Mouse (Mus musculus): Measurements from ENCODE around the gene Itga8. TPM values are rescaled to one million over a fixed set of nuclear protein-coding genes. Genes with fewer than 3 reads are reported as not detected.

The Itga8 gene
- polyA plus RNA-seq, 1 experiment from 2014 or later, result 4.6 TPM

- Histone ChIP-seq H3K27me3 (ENCODE audit: control insufficient read depth, insufficient read depth, low read length) (no peaks in the 10 kb centered on the region), H3K4me2 (ENCODE audit: low read depth, low read length, severe bottlenecking) (no peak overlapping the region), H3K27ac (ENCODE audit: low read depth, low read length) (no peak overlapping the region), H3K9ac (ENCODE audit: low read length) (no peak overlapping the region), H3K9me3 (ENCODE audit: control insufficient read depth, low read length) (no peaks in the 10 kb centered on the region), H3K4me3 (ENCODE audit: low read depth, low read length) (no peak overlapping the region), H3K4me1 (replicated peaks; ENCODE audit: control insufficient read depth, insufficient read depth, low read length) (peaks cover 2% of the 10 kb centered on the region; the same call in 1 of the 2 replicates), H3K36me3 (ENCODE audit: control insufficient read depth, insufficient read depth, low read length) (no peaks in the 10 kb centered on the region)
- 88% methylated on average over 2 of the region's 2 CpGs for WGBS
- DNase-seq (ENCODE audit: low spot score) (no peak), ATAC-seq (replicated peaks; ENCODE audit: low FRiP score) (no peak)
Observed at GRCm38 (mm10) chr2:12325868-12326267, 24.1 kb upstream of the Itga8 start.

GRCm38 (mm10) chr2:12325417-12325816 is 23.7 kb upstream of the Itga8 start:
- no peaks in the 10 kb centered on the region for H3K27me3 ChIP-seq (ENCODE audit: control insufficient read depth, insufficient read depth, low read length)
- no peak for DNase-seq (ENCODE audit: low spot score)
- ATAC-seq (replicated peaks; ENCODE audit: low FRiP score), result no peak
- H3K27ac ChIP-seq (ENCODE audit: low read depth, low read length), result no peak overlapping the region
- no peak overlapping the region for H3K9ac ChIP-seq (ENCODE audit: low read length)
- H3K4me3 ChIP-seq (ENCODE audit: low read depth, low read length), result no peak overlapping the region
- peaks cover 2% of the 10 kb centered on the region; the same call in 1 of the 2 replicates for H3K4me1 ChIP-seq (replicated peaks; ENCODE audit: control insufficient read depth, insufficient read depth, low read length)
- no peaks in the 10 kb centered on the region for H3K9me3 ChIP-seq (ENCODE audit: control insufficient read depth, low read length)
- no peak overlapping the region for H3K4me2 ChIP-seq (ENCODE audit: low read depth, low read length, severe bottlenecking)
- H3K36me3 ChIP-seq (ENCODE audit: control insufficient read depth, insufficient read depth, low read length), result no peaks in the 10 kb centered on the region
- WGBS, result 84% methylated on average over 6 of the region's 6 CpGs

- no peak overlapping the region for H3K9ac ChIP-seq (ENCODE audit: low read length)
- no peak for ATAC-seq (replicated peaks; ENCODE audit: low FRiP score)
- no peaks in the 10 kb centered on the region for H3K9me3 ChIP-seq (ENCODE audit: control insufficient read depth, low read length)
- WGBS, result 86% methylated on average over 4 of the region's 4 CpGs
- no peak overlapping the region for H3K27ac ChIP-seq (ENCODE audit: low read depth, low read length)
- H3K36me3 ChIP-seq (ENCODE audit: control insufficient read depth, insufficient read depth, low read length), result no peaks in the 10 kb centered on the region
- no peaks in the 10 kb centered on the region for H3K4me1 ChIP-seq (replicated peaks; ENCODE audit: control insufficient read depth, insufficient read depth, low read length)
- no peaks in the 10 kb centered on the region for H3K27me3 ChIP-seq (ENCODE audit: control insufficient read depth, insufficient read depth, low read length)
- H3K4me2 ChIP-seq (ENCODE audit: low read depth, low read length, severe bottlenecking), result no peak overlapping the region
- no peak for DNase-seq (ENCODE audit: low spot score)
- no peak overlapping the region for H3K4me3 ChIP-seq (ENCODE audit: low read depth, low read length)
Observed at GRCm38 (mm10) chr2:12320914-12321313, 19.2 kb upstream of the Itga8 start.

DNA sequence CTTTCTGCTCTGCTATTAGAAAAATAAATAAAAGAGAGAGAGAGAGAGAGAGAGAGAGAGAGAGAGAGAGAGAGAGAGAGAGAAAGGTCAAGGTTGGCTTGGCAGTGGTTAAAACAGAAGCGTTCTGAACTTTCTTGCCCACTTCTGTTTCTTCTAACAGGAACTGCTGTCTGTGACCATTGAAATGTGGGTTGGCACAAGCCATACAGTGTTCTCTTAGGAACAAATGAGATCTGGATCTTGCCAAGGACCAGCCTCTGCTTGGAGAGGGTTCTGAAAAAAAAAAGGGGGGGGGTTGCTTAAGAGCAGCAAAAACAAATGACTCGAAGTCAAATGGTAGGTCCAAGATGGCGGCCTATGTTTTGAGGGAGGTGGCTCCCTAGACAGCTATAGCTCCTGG is 17.0 kb upstream of the Itga8 start:
- Histone ChIP-seq H3K9me3 (ENCODE audit: control insufficient read depth, low read length) (no peaks in the 10 kb centered on the region), H3K27me3 (ENCODE audit: control insufficient read depth, insufficient read depth, low read length) (no peaks in the 10 kb centered on the region), H3K4me1 (replicated peaks; ENCODE audit: control insufficient read depth, insufficient read depth, low read length) (no peaks in the 10 kb centered on the region), H3K4me3 (ENCODE audit: low read depth, low read length) (no peak overlapping the region), H3K4me2 (ENCODE audit: low read depth, low read length, severe bottlenecking) (no peak overlapping the region), H3K36me3 (ENCODE audit: control insufficient read depth, insufficient read depth, low read length) (no peaks in the 10 kb centered on the region), H3K9ac (ENCODE audit: low read length) (no peak overlapping the region), H3K27ac (ENCODE audit: low read depth, low read length) (no peak overlapping the region)
- ATAC-seq (replicated peaks; ENCODE audit: low FRiP score) (no peak), DNase-seq (ENCODE audit: low spot score) (no peak)
- 93% methylated on average over 3 of the region's 3 CpGs for WGBS

DNA sequence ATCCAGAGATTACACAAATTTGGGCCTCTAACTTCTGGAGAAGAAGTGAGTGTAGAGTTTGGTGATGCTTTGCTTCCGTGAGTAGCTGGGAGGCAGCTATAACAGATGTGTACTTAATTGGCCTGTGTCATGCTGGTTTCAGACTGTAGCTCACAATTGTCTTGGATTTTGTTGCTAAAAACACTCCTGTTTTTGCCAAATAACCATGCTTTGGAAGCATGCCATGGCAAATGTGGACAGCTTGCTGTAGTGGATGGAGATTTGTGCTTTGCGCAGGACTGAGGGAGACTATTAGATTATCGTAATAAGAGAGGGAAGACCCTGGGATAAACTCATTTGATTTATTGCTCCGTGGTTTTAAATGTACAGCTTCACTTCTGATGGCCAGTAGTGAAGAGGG is 16.3 kb upstream of the Itga8 start:
- no peak overlapping the region for H3K4me3 ChIP-seq (ENCODE audit: low read depth, low read length)
- ATAC-seq (replicated peaks; ENCODE audit: low FRiP score) (no peak), DNase-seq (ENCODE audit: low spot score) (no peak)
- H3K27me3 ChIP-seq (ENCODE audit: control insufficient read depth, insufficient read depth, low read length), result no peaks in the 10 kb centered on the region
- H3K9me3 ChIP-seq (ENCODE audit: control insufficient read depth, low read length), result no peaks in the 10 kb centered on the region
- H3K36me3 ChIP-seq (ENCODE audit: control insufficient read depth, insufficient read depth, low read length), result no peaks in the 10 kb centered on the region
- no peak overlapping the region for H3K9ac ChIP-seq (ENCODE audit: low read length)
- WGBS, result 91% methylated on average over 4 of the region's 4 CpGs
- H3K4me1 ChIP-seq (replicated peaks; ENCODE audit: control insufficient read depth, insufficient read depth, low read length), result no peaks in the 10 kb centered on the region
- H3K27ac ChIP-seq (ENCODE audit: low read depth, low read length), result no peak overlapping the region
- no peak overlapping the region for H3K4me2 ChIP-seq (ENCODE audit: low read depth, low read length, severe bottlenecking)

DNA sequence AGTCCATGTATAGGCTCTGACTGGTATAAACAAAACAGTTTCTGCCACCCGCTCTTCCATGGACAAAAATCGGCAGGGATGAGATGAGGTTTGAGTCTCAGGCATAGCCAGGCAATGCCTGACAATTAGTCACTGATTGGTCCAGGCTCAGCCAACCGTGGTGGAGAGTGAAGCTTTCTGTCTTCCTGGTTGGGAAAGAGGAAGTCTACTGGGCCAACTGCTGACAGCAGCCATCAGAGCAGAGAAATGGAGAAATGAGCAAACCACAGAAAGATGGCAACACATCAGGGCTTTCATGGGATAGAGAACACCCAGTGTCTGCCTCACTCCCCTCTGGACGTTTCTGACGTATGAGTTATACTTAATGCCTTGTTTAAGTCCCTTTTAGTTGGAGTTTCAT is 15.6 kb upstream of the Itga8 start:
- ATAC-seq (replicated peaks; ENCODE audit: low FRiP score) (no peak), DNase-seq (ENCODE audit: low spot score) (no peak)
- whole genome bisulfite sequencing, result 90% methylated on average over 5 of the region's 5 CpGs
- no peaks in the 10 kb centered on the region for H3K4me1 ChIP-seq (replicated peaks; ENCODE audit: control insufficient read depth, insufficient read depth, low read length)
- H3K27ac ChIP-seq (ENCODE audit: low read depth, low read length), result no peak overlapping the region
- no peak overlapping the region for H3K4me2 ChIP-seq (ENCODE audit: low read depth, low read length, severe bottlenecking)
- H3K4me3 ChIP-seq (ENCODE audit: low read depth, low read length), result no peak overlapping the region
- H3K9ac ChIP-seq (ENCODE audit: low read length), result no peak overlapping the region
- H3K27me3 ChIP-seq (ENCODE audit: control insufficient read depth, insufficient read depth, low read length), result no peaks in the 10 kb centered on the region
- H3K36me3 ChIP-seq (ENCODE audit: control insufficient read depth, insufficient read depth, low read length), result no peaks in the 10 kb centered on the region
- H3K9me3 ChIP-seq (ENCODE audit: control insufficient read depth, low read length), result no peaks in the 10 kb centered on the region

GRCm38 (mm10) chr2:12316361-12316760 is 14.6 kb upstream of the Itga8 start:
- Histone ChIP-seq H3K36me3 (ENCODE audit: control insufficient read depth, insufficient read depth, low read length) (no peaks in the 10 kb centered on the region), H3K9ac (ENCODE audit: low read length) (no peak overlapping the region), H3K4me3 (ENCODE audit: low read depth, low read length) (no peak overlapping the region), H3K4me2 (ENCODE audit: low read depth, low read length, severe bottlenecking) (no peak overlapping the region), H3K27me3 (ENCODE audit: control insufficient read depth, insufficient read depth, low read length) (no peaks in the 10 kb centered on the region), H3K4me1 (replicated peaks; ENCODE audit: control insufficient read depth, insufficient read depth, low read length) (no peaks in the 10 kb centered on the region), H3K9me3 (ENCODE audit: control insufficient read depth, low read length) (no peaks in the 10 kb centered on the region), H3K27ac (ENCODE audit: low read depth, low read length) (no peak overlapping the region)
- DNase-seq (ENCODE audit: low spot score) (no peak), ATAC-seq (replicated peaks; ENCODE audit: low FRiP score) (0 out of 2 replicates have a peak, but pooled peaks have one; percentile 27)
- WGBS, result 39% methylated on average over 7 of the region's 7 CpGs

DNA sequence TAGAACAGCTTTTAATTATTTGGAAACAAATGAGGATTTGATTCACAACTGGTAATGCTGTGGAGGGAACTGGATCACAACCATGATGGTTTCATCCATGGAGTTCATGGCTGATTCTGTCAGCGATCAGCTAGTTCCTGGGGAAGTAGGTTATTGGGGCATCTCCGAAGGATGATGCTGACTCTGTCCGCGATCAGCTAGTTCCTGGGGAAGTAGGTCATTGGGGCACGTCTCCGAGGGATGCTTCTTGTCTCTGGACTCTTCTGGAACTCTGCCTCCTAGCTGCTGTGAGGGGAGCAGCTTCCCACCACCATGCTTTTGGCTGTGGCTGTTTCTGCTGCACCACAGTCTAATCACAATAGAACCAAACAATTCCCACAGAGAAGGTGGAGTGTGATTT is 12.3 kb upstream of the Itga8 start:
- no peaks in the 10 kb centered on the region for H3K9me3 ChIP-seq (ENCODE audit: control insufficient read depth, low read length)
- 74% methylated on average over 6 of the region's 6 CpGs for WGBS
- DNase-seq (ENCODE audit: low spot score) (no peak), ATAC-seq (replicated peaks; ENCODE audit: low FRiP score) (no peak)
- no peaks in the 10 kb centered on the region for H3K4me1 ChIP-seq (replicated peaks; ENCODE audit: control insufficient read depth, insufficient read depth, low read length)
- no peak overlapping the region for H3K9ac ChIP-seq (ENCODE audit: low read length)
- H3K27ac ChIP-seq (ENCODE audit: low read depth, low read length), result no peak overlapping the region
- H3K36me3 ChIP-seq (ENCODE audit: control insufficient read depth, insufficient read depth, low read length), result no peaks in the 10 kb centered on the region
- H3K4me3 ChIP-seq (ENCODE audit: low read depth, low read length), result no peak overlapping the region
- no peak overlapping the region for H3K4me2 ChIP-seq (ENCODE audit: low read depth, low read length, severe bottlenecking)
- no peaks in the 10 kb centered on the region for H3K27me3 ChIP-seq (ENCODE audit: control insufficient read depth, insufficient read depth, low read length)

DNA sequence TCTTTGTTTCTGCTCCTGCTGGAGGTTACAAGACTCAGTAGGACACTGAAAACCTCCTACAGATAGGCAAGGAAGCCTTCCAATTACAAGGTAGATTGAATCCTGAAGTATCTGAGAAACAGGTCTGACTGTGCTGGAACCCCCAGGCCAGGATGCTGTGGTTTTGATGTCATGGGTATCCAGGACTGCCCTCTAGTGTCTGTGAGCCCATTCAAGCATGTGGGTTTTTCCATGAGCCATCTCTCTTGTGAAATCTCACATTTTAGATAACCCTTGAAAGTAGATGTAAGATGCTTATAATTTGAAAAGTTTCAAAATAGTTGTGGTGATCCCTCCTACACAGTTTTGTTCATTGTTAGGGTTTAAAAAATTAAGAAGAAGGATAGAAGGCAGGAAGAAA is 6.7 kb upstream of the Itga8 start:
- H3K4me2 ChIP-seq (ENCODE audit: low read depth, low read length, severe bottlenecking), result no peak overlapping the region
- H3K36me3 ChIP-seq (ENCODE audit: control insufficient read depth, insufficient read depth, low read length), result no peaks in the 10 kb centered on the region
- no peak for ATAC-seq (replicated peaks; ENCODE audit: low FRiP score)

More for the DNA sequence above, 6.7 kb upstream of the Itga8 start:
- Histone ChIP-seq H3K27me3 (ENCODE audit: control insufficient read depth, insufficient read depth, low read length) (no peaks in the 10 kb centered on the region), H3K4me1 (replicated peaks; ENCODE audit: control insufficient read depth, insufficient read depth, low read length) (no peaks in the 10 kb centered on the region), H3K9me3 (ENCODE audit: control insufficient read depth, low read length) (no peaks in the 10 kb centered on the region), H3K9ac (ENCODE audit: low read length) (no peak overlapping the region), H3K27ac (ENCODE audit: low read depth, low read length) (no peak overlapping the region), H3K4me3 (ENCODE audit: low read depth, low read length) (no peak overlapping the region)
- no peak for DNase-seq (ENCODE audit: low spot score)
